Mouse (Mus musculus): ENCODE measurements around the gene Pwwp2b. TPM values are rescaled to one million over a fixed set of nuclear protein-coding genes. Genes with fewer than 3 reads are reported as not detected.
A peak's percentile ranks its signal among the peaks of the same experiment; 100 is the strongest.

Pwwp2b gene
- polyA plus RNA-seq, 1 experiment from 2014 or later, result 1.6 TPM

DNA sequence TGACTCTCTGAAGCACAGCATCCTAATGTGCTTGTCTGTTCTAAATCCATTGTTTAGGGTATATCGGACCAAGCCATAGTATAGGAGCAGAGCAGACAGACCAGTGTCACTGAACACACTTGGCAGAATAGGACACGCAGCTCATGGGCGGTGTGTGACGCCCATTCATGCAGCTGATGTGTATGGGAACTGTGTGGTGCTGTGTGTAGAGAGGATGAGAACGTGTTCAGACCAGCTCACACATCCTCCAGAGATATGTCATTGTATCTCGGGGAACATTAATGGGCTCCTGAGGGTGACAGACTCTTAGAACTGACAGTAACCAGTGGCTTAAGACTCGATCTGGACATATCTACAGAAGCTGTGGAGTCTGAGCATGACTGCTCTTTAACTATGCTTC lies 21.9 kb upstream of the Pwwp2b start:
- H3K27ac ChIP-seq (replicated peaks), result no peak overlapping the region
- no peak overlapping the region for H3K9ac ChIP-seq
- no peaks in the 10 kb centered on the region; the same call in 1 of the 2 replicates for H3K4me1 ChIP-seq (replicated peaks)
- ATAC-seq (ENCODE audit: insufficient read depth), result no peak
- H3K27me3 ChIP-seq, result no peaks in the 10 kb centered on the region
- no peak overlapping the region for H3K4me2 ChIP-seq
- no peaks in the 10 kb centered on the region for H3K36me3 ChIP-seq (replicated peaks)
- 61% methylated on average over 7 of the region's 7 CpGs for WGBS (ENCODE audit: insufficient replicate concordance)
- no peaks in the 10 kb centered on the region for H3K9me3 ChIP-seq (replicated peaks)
- H3K4me3 ChIP-seq (replicated peaks), result no peak overlapping the region

DNA sequence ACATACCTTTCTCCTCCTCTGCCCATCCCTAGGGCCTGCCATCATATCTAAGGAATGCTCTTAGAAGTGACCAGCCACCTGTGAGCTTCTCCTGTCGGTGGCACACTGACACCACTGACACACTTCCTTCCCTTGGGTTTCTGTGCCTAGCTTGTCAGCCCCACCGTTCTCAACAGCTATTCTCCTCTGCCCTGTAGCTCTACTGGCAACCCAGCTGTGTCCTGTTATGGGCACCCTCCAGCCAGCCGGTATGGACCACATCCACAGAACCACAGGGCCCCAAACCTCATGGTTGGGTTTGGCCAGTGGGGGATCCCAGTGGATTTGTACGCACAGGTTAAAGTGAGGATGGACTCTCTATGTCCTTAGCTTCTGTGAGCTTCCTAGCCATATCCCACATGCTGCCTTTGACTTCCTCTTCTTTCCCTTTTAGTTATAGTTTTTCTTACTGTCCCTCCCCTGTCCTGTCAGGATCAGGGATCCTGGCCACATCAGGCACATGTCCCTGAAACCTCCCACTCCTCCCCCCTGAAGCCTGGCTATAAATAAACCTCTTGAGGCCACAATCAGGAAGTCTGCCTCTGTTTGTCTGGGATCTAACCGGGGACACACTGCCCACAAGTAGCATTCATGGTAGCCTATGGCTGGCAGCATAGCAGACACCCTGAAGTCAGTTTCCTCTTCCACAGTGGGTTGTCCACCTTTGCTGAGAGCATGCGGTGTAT lies 19.7 kb upstream of the Pwwp2b start:
- no peaks in the 10 kb centered on the region for H3K27me3 ChIP-seq
- H3K27ac ChIP-seq (replicated peaks), result no peak overlapping the region
- H3K9me3 ChIP-seq (replicated peaks), result no peaks in the 10 kb centered on the region
- no peaks in the 10 kb centered on the region; the same call in 1 of the 2 replicates for H3K4me1 ChIP-seq (replicated peaks)
- 23% methylated on average over 6 of the region's 6 CpGs for WGBS (ENCODE audit: insufficient replicate concordance)
- peak; percentile 20; the same call in 1 of the 2 replicates for ATAC-seq (ENCODE audit: insufficient read depth)
- H3K4me2 ChIP-seq, result no peak overlapping the region
- H3K4me3 ChIP-seq (replicated peaks), result no peak overlapping the region
- no peak overlapping the region for H3K9ac ChIP-seq
- no peaks in the 10 kb centered on the region for H3K36me3 ChIP-seq (replicated peaks)

DNA sequence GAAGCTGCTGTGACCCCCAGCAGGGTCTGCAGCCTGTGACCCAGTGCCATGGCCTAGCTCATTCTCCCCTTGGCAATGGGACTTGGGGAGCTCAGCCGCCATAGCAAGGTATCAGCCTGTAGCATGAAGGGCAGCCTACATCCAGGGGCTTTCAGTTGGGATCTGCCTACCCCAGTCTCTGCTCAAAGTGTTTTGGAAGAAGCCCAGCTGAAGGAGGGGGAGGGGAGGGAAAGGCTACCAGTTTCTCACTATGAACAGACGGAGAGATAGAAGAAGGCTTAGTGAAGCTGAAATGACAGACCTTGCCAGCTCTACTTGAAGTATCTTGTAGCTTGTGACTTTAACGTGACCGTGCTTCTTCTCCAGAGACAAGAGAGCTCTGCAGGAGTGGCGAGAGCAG lies 18.4 kb upstream of the Pwwp2b start:
- no peak for ATAC-seq (ENCODE audit: insufficient read depth)
- H3K9me3 ChIP-seq (replicated peaks), result no peaks in the 10 kb centered on the region
- no peak overlapping the region for H3K9ac ChIP-seq
- peaks cover 7% of the 10 kb centered on the region for H3K4me1 ChIP-seq (replicated peaks)
- no peaks in the 10 kb centered on the region for H3K27me3 ChIP-seq
- WGBS (ENCODE audit: insufficient replicate concordance), result 59% methylated on average over 5 of the region's 5 CpGs
- H3K4me2 ChIP-seq, result no peak overlapping the region
- no peak overlapping the region for H3K27ac ChIP-seq (replicated peaks)
- no peaks in the 10 kb centered on the region for H3K36me3 ChIP-seq (replicated peaks)
- no peak overlapping the region for H3K4me3 ChIP-seq (replicated peaks)

DNA sequence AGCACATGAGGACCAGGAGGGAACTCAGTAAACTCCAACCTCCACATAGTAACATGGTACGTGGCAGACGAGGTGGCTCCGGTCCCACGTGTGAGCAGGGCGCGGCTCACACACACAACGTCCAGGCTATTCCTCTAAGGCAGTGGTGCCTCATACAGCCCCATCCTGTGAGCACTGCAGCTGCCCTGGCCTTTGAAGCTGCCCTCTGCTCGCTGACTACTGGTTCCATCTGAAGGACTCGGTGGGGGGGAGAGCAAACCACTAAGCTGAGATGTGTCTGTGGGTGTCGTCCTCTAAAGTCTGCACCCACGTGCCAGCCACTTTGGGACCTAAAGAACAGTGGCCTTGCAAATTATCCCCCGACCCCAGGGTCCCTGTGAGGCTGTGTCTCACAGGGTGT lies 18.0 kb upstream of the Pwwp2b start:
- WGBS (ENCODE audit: insufficient replicate concordance), result 58% methylated on average over 12 of the region's 12 CpGs
- Histone ChIP-seq H3K4me3 (replicated peaks) (no peak overlapping the region), H3K9me3 (replicated peaks) (no peaks in the 10 kb centered on the region), H3K27me3 (no peaks in the 10 kb centered on the region), H3K4me1 (replicated peaks) (peaks cover 11% of the 10 kb centered on the region), H3K36me3 (replicated peaks) (no peaks in the 10 kb centered on the region), H3K9ac (no peak overlapping the region), H3K27ac (replicated peaks) (no peak overlapping the region), H3K4me2 (no peak overlapping the region)
- ATAC-seq (ENCODE audit: insufficient read depth), result no peak

DNA sequence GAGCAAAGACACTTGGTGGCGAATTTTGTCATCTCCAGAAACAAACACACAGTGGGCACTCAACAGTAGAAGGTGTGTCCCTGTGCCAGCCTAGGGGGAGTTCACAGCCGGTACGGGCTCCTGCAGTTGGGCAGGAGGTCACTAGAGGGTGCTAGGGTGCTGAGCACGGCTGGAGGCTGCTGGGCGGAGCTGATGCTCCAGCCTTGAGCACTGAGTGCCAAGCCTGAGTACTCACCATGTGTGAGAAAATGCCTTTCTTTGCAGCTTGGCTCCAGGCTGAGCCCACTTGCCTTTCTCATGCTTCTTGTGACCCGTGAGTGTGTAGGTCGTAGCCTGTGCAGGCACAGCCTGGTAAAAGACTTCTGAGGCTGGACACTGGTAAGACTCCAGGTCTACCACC lies 14.6 kb upstream of the Pwwp2b start:
- Histone ChIP-seq H3K27me3 (no peaks in the 10 kb centered on the region), H3K27ac (replicated peaks) (no peak overlapping the region), H3K4me1 (replicated peaks) (peaks cover 11% of the 10 kb centered on the region), H3K4me3 (replicated peaks) (no peak overlapping the region), H3K4me2 (no peak overlapping the region), H3K9ac (no peak overlapping the region), H3K9me3 (replicated peaks) (no peaks in the 10 kb centered on the region), H3K36me3 (replicated peaks) (no peaks in the 10 kb centered on the region)
- ATAC-seq (ENCODE audit: insufficient read depth), result peak; percentile 48
- under 1% methylated on average over 7 of the region's 7 CpGs for WGBS (ENCODE audit: insufficient replicate concordance)

DNA sequence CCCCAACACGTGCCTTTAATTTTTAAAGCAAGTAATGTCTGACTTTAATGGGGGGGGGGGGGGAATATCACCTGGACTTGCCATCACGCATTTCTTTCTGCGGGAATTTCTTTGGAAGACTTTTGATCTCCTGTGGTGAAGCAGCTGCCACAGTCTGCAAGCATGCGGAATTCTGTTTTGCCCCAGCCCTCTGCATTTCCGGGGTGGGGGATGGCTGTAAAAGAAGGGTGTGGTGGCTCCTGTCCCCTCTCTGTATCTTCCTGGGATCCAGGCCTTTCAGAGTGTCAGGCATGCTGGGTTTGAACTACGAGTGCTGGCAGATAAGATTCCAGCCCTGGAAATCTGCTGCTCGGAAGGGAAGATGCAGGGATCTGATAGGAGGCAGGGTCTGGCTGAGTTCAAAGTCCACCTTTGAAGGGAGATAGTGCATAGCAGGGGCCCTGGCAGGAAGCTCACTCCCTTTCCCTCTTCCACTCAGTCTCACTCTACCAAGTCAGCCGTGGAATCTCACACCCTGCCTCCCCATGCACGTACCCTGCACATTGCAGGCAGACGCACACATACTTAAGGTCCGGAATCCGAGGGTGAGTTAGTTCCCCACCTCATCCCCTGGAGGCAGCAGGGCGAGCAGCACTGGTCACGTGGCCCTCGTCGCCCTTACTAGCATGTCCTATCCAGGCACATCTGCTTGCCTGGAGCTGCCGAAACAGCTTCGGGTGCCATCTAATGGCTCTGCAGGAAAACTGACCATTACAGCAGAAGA lies 13.7 kb upstream of the Pwwp2b start:
- H3K9me3 ChIP-seq (replicated peaks), result no peaks in the 10 kb centered on the region
- 7% methylated on average over 18 of the region's 18 CpGs for WGBS (ENCODE audit: insufficient replicate concordance)
- peaks cover 11% of the 10 kb centered on the region for H3K4me1 ChIP-seq (replicated peaks)
- peak; percentile 52; the same call in 1 of the 2 replicates for ATAC-seq (ENCODE audit: insufficient read depth)
- H3K27ac ChIP-seq (replicated peaks), result no peak overlapping the region
- no peaks in the 10 kb centered on the region for H3K27me3 ChIP-seq
- no peaks in the 10 kb centered on the region for H3K36me3 ChIP-seq (replicated peaks)
- H3K9ac ChIP-seq, result no peak overlapping the region
- H3K4me2 ChIP-seq, result peak overlapping the region; percentile 37
- H3K4me3 ChIP-seq (replicated peaks), result no peak overlapping the region

DNA sequence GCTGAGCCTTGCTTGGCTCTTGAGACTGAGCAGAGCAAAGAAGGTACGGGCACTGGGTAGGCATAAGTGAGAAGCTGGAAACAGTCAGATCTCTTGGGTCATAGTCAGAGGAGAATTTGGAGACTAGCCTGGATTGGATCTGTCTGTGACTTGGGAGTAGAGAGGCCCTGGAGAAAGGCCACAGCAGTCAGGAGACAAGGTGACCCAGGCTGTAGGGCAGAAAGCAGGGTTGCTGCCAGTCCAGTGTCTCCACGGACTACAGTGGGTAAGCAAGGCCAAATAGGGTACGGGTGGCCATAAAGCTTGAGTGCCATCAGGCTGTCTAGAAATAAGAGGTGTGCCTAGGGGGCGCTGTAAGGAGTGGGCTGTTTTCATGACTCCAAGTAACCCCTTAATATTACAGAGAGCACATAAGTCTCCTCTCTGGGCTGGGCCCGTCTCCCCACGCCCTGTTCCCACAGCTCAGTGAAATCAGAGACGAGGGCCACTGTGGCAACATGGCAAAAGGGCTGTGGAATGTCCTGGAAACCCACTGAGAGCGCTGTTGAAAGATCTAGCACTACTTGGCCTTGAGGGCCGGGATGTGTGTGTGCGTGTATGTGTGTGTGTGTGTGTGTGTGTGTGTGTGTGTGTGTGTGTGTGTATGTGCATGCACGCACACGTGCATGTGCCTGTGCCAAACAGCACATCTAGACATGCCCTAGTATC lies 12.5 kb upstream of the Pwwp2b start:
- WGBS (ENCODE audit: insufficient replicate concordance), result 61% methylated on average over 12 of the region's 12 CpGs
- no peaks in the 10 kb centered on the region for H3K9me3 ChIP-seq (replicated peaks)
- H3K27ac ChIP-seq (replicated peaks), result no peak overlapping the region
- H3K9ac ChIP-seq, result no peak overlapping the region
- H3K27me3 ChIP-seq, result no peaks in the 10 kb centered on the region
- H3K4me2 ChIP-seq, result no peak overlapping the region
- H3K36me3 ChIP-seq (replicated peaks), result no peaks in the 10 kb centered on the region
- no peak for ATAC-seq (ENCODE audit: insufficient read depth)
- peaks cover 11% of the 10 kb centered on the region for H3K4me1 ChIP-seq (replicated peaks)
- H3K4me3 ChIP-seq (replicated peaks), result no peak overlapping the region

DNA sequence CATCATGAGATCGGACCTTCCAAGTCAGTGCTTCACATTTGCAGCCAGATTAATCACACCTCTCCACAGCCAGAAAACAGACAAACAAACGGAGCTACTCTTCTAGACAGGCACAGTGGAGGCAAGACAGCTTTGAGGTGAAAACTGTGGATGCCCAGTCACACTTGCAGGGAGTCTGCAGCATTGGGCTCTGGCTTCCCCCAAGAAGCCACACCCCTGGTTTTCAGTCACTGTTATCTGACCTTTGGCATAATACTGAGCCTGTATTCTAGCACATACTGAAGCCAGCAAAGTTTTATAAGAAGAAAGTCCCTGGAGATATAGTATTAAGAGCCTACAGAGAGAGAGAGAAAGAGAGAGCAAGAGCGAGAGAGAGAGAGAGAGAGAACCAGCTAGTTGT lies 8.8 kb upstream of the Pwwp2b start:
- Histone ChIP-seq H3K27me3 (no peaks in the 10 kb centered on the region), H3K4me1 (replicated peaks) (peaks cover 8% of the 10 kb centered on the region), H3K27ac (replicated peaks) (no peak overlapping the region), H3K36me3 (replicated peaks) (no peaks in the 10 kb centered on the region), H3K9ac (no peak overlapping the region), H3K9me3 (replicated peaks) (no peaks in the 10 kb centered on the region), H3K4me2 (no peak overlapping the region), H3K4me3 (replicated peaks) (no peak overlapping the region)
- 45% methylated on average over 3 of the region's 3 CpGs for WGBS (ENCODE audit: insufficient replicate concordance)
- no peak for ATAC-seq (ENCODE audit: insufficient read depth)

DNA sequence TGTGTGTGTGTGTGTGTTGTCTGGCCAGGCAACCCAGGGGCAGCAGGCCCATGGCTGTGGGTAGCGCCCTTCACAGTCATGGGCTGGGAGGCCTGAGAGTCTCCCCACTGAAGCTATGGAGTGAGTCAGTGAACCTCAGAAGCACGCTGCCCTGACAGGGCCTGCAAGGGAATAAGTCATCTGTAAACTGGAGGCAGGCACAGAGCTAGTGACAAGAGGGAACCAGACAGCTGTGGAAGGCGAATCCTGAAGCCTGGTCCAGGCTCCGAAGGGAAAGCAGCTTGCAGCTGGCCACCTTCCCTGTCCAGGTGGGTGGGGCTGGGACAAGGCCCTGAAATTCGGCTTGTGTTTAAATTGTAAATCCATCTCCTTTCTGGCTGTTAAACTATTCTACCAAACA lies 2.2 kb upstream of the Pwwp2b start:
- WGBS (ENCODE audit: insufficient replicate concordance), result 68% methylated on average over 5 of the region's 5 CpGs
- H3K9ac ChIP-seq, result no peak overlapping the region
- H3K4me1 ChIP-seq (replicated peaks), result peaks cover 30% of the 10 kb centered on the region
- H3K27me3 ChIP-seq, result peaks cover 39% of the 10 kb centered on the region
- H3K9me3 ChIP-seq (replicated peaks), result no peaks in the 10 kb centered on the region
- H3K36me3 ChIP-seq (replicated peaks), result no peaks in the 10 kb centered on the region
- no peak overlapping the region for H3K4me2 ChIP-seq
- H3K4me3 ChIP-seq (replicated peaks), result no peak overlapping the region
- H3K27ac ChIP-seq (replicated peaks), result no peak overlapping the region
- no peak for ATAC-seq (ENCODE audit: insufficient read depth)

DNA sequence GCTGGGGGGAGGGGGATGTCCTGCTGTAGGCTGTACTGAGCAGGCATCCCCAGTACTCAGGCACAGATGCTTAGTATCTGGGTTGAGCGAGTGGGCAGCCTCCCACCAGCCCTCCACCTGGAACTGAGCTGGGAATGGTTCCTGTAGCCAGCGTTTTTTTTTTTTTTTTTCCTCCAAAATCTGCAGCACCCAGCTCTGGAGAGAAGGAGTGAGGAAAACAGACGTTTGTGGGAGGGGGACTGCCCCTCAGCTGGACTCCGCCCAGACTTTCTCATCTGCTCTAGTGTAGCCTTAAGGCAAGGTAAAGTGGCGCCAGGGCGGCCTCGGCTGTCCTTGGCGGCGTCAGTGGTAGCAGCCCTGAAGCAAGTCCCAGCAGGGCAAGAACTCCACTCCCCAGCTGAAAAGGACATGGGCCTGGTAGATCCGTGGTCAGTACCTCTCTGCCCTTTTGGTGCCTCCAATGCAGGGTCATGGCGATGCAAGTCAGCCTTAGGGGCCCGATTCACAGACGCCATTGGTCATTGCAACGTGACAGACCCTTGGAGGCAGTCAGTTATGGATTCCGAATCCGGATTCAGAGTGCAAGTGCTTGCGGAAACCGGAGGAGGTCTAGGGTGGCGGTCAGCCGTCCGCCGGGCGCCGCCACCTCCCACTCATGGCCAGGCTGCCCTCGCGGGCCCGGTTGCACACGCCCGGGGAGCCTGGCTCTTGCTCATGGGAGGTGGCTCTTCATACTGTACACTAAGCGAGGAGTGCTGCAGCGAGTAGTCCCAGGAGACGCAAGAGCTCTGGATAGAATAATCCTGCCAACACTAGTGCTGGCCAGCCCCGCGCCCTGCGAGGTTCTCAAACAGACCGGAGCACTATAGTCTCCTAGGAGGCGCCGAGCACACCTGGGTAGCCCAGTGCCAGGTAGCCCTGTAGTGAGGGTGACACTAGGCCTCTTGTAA lies 1.1 kb upstream of the Pwwp2b start:
- peak overlapping the region; percentile 71; the same call in 1 of the 2 replicates for H3K27ac ChIP-seq (replicated peaks)
- H3K36me3 ChIP-seq (replicated peaks), result no peaks in the 10 kb centered on the region
- peak overlapping the region; percentile 61 for H3K4me3 ChIP-seq (replicated peaks)
- WGBS (ENCODE audit: insufficient replicate concordance), result 13% methylated on average over 38 of the region's 38 CpGs
- H3K4me1 ChIP-seq (replicated peaks), result peaks cover 41% of the 10 kb centered on the region
- H3K9ac ChIP-seq, result peak overlapping the region; percentile 51
- no peaks in the 10 kb centered on the region for H3K9me3 ChIP-seq (replicated peaks)
- ATAC-seq (ENCODE audit: insufficient read depth), result peak; percentile 41
- peaks cover 39% of the 10 kb centered on the region for H3K27me3 ChIP-seq
- H3K4me2 ChIP-seq, result peak overlapping the region; percentile 75

Measured in liver, embryonic 15.5 days (tissue).